Mouse (Mus musculus) midbrain, embryonic 16.5 days (tissue): ENCODE data around the gene Smcp. TPM values are rescaled to one million over a fixed set of nuclear protein-coding genes. Genes with fewer than 3 reads are reported as not detected.

Source experiments
- ATAC-seq: fragments of 200-750 bp; cut with Nextera tagmentation; 2 replicates; pipeline ENCODE4 v1.8.0; 2017; ENCODE audit warnings: moderate TSS enrichment
- H3K27ac ChIP-seq: fragments of 300-500 bp; sonication (generic); 2 replicates; pipeline ENCODE4 v1.5.1; 2014; ENCODE audit warnings: mild to moderate bottlenecking, low read length, mixed read lengths
- H3K27me3 ChIP-seq: fragments of 300-500 bp; sonication (generic); 2 replicates; pipeline ENCODE4 v1.6.1; 2014; ENCODE audit warnings: low read depth, low read length, mixed read lengths; ENCODE audit not compliant: control insufficient read depth, insufficient read depth
- H3K36me3 ChIP-seq: fragments of 300-500 bp; sonication (generic); 2 replicates; pipeline ENCODE4 v1.6.1; 2014; ENCODE audit warnings: mild to moderate bottlenecking, low read length, moderate library complexity, mixed read lengths; ENCODE audit not compliant: control insufficient read depth, insufficient read depth
- H3K4me1 ChIP-seq: fragments of 300-500 bp; sonication (generic); 2 replicates; pipeline ENCODE4 v1.6.1; 2014; ENCODE audit warnings: mild to moderate bottlenecking, low read length, mixed read lengths; ENCODE audit not compliant: control insufficient read depth, insufficient read depth
- H3K4me2 ChIP-seq: fragments of 300-500 bp; sonication (generic); 2 replicates; pipeline ENCODE4 v1.6.1; 2014; ENCODE audit warnings: mild to moderate bottlenecking, low read length, mixed read lengths
- H3K4me3 ChIP-seq: fragments of 300-500 bp; sonication (generic); 2 replicates; pipeline ENCODE4 v1.5.1; 2014; ENCODE audit warnings: low read depth, mild to moderate bottlenecking, low read length, moderate library complexity, mixed read lengths
- H3K9ac ChIP-seq: fragments of 300-500 bp; sonication (generic); 2 replicates; pipeline ENCODE4 v1.6.1; 2014; ENCODE audit warnings: low read depth, low read length, mixed read lengths
- H3K9me3 ChIP-seq: fragments of 300-500 bp; sonication (generic); replicated peaks from 2 replicates; pipeline ENCODE4 v1.6.1; 2014; ENCODE audit warnings: mild to moderate bottlenecking, low read length, mixed read lengths; ENCODE audit not compliant: control insufficient read depth, poor library complexity, severe bottlenecking
- WGBS: fragments of 180-500 bp; shearing (Covaris S2); extraction: QIAGEN DNeasy Blood & Tissue Kit; methylation state at CpG from one replicate; pipeline ENCODE4 v1.1.7; 2014; 5-methylcytosine and 5-hydroxymethylcytosine counted together
- polyA plus RNA-seq: library from polyadenylated mRNA; unstranded; fragments of >200 nt; fragmentation: Nextera tagmentation; extraction: Ambion mirVana; gene quantifications from 2 replicates; pipeline ENCODE4 v1.2.1, GENCODE M21; 2015

Gene Smcp
- polyA plus RNA-seq = not detected in 2 replicates

- H3K4me3 ChIP-seq = no peak within 1 kb of the TSS
- H3K9ac ChIP-seq = no peak within 1 kb of the TSS
- no peaks in the 10 kb centered on the region for H3K9me3 ChIP-seq
- no peaks in the 10 kb centered on the region for H3K36me3 ChIP-seq
- no peak for ATAC-seq
- 79% methylated on average over 1 of the region's 1 CpGs for WGBS
- H3K4me2 ChIP-seq = no peak within 1 kb of the TSS
- no peaks in the 10 kb centered on the region for H3K27me3 ChIP-seq
- no peaks in the 10 kb centered on the region for H3K4me1 ChIP-seq
- H3K27ac ChIP-seq = no peak within 1 kb of the TSS
These were observed at the start of gene Smcp for GRCm38 (mm10) chr3:92588858-92589257. Gene Smcp, minus strand, starts transcription at chr3:92588997.

- Histone ChIP-seq H3K36me3 (no peaks in the 10 kb centered on the region), H3K27ac (no peak overlapping the region), H3K9ac (no peak overlapping the region), H3K9me3 (no peaks in the 10 kb centered on the region), H3K4me2 (no peak overlapping the region), H3K27me3 (no peaks in the 10 kb centered on the region), H3K4me3 (no peak overlapping the region), H3K4me1 (no peaks in the 10 kb centered on the region)
- WGBS = 53% methylated on average over 3 of the region's 3 CpGs
- ATAC-seq = 0 out of 2 replicates have a peak, but pooled peaks have one; percentile 17
These were observed 49.8 kb upstream of the Smcp start for GRCm38 (mm10) chr3:92638653-92638991.

DNA sequence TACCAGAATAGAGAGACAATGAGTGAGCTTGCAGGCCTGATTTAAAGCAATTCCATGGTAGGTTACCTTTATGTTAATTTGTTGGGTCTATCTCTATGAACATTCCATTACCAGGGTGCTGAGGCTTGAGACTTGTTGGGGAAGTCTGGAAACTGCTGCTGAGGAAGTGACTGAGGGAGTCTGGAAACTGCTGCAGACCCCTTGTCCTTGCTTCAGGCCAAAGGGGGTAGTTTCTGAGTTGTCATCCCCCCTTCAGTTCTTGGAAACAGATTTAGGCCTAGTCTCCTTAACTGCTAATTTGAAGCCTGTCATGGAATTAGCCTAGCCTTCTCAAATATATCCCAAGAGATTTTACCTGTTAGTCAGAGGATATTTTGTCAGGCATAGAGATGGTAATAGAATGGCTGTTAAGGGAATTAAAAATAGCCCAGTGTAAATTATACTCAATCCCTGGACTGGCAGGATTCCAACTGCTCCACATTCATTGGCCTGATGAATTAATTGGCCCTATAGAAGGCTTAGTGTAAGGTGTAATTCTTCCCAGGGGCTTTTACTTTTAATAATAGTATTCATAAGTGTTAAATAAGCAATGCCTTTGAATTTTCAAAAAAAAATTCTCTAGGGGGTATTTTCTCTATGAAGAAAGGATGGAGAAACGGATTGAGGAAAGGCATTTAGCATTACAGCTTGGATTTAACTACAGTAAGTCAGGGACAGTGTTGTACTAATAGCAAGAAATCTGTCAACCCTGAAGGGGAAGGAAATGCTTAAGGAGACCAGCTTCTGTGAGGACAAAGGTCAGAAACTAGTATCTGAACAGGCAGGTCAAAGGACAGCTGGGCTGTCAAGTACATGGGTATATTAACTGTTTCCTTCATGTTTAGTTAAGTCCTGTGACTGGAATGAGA lies 49.2 kb upstream of the Smcp start:
- Histone ChIP-seq H3K9ac (no peak overlapping the region), H3K36me3 (no peaks in the 10 kb centered on the region), H3K4me3 (no peak overlapping the region), H3K9me3 (no peaks in the 10 kb centered on the region), H3K4me1 (no peaks in the 10 kb centered on the region), H3K27me3 (no peaks in the 10 kb centered on the region), H3K4me2 (no peak overlapping the region), H3K27ac (no peak overlapping the region)
- 21% methylated on average over 1 of the region's 1 CpGs for WGBS
- peak; percentile 76 for ATAC-seq

DNA sequence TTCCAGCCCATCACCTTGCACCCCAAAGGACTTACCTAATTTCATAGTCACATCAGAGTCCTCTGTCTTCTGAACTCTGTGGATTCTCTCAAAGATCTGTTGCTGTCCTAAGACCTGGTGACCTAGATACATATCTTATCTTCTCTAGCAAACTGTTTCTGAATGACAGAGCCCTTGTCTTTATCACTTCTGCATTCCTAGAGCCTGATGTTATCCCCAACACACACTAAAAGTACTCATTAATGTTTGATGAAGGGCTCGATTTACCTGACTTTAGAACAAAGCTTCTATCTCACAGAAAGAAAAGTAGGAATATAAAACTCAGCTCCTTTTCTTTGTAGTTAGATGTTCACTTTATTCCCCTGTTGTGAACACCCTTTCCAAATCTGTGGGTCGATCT lies 32.8 kb upstream of the Smcp start, which contains the start of gene Lce6a:
Gene Lce6a, minus strand, starts transcription at position 101 of the 400 bp plus-strand sequence.
- H3K36me3 ChIP-seq = no peaks in the 10 kb centered on the region
- ATAC-seq = no peak
- WGBS = 80% methylated on average over 2 of the region's 2 CpGs
- no peak within 1 kb of the TSS for H3K4me3 ChIP-seq
- H3K9me3 ChIP-seq = no peaks in the 10 kb centered on the region
- no peak within 1 kb of the TSS for H3K9ac ChIP-seq
- H3K4me2 ChIP-seq = no peak within 1 kb of the TSS
- H3K27me3 ChIP-seq = no peaks in the 10 kb centered on the region
- H3K27ac ChIP-seq = no peak within 1 kb of the TSS
- H3K4me1 ChIP-seq = no peaks in the 10 kb centered on the region

- Histone ChIP-seq H3K4me2 (no peak overlapping the region), H3K9me3 (no peaks in the 10 kb centered on the region), H3K4me3 (no peak overlapping the region), H3K27me3 (no peaks in the 10 kb centered on the region), H3K27ac (no peak overlapping the region), H3K9ac (no peak overlapping the region), H3K4me1 (no peaks in the 10 kb centered on the region), H3K36me3 (no peaks in the 10 kb centered on the region)
- WGBS = 70% methylated on average over 1 of the region's 1 CpGs
- no peak for ATAC-seq
These were observed 21.0 kb upstream of the Smcp start for GRCm38 (mm10) chr3:92609804-92610203.

DNA sequence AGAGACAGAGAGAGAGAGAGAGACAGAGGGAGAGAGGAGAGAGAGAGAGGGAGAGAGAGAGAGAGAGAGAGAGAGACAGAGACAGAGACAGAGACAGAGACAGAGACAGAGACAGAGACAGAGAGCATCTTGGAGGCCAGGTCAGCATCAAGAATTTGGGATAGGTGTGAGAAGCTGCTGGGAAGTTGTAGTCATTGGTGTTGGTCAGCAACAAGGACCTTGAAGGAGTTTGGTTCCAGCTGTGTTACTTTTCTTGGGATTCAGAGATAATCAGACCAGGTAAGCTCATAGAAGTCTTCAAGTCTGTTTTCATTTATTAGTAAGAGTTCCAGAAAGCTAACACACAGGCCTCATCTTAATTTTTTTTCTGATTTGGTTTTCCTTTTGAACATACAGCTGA lies 18.6 kb upstream of the Smcp start, which contains the start of gene 2210017I01Rik:
Gene 2210017I01Rik, minus strand, starts transcription at position 101 of the 400 bp plus-strand sequence.
- no peaks in the 10 kb centered on the region for H3K27me3 ChIP-seq
- no peaks in the 10 kb centered on the region for H3K9me3 ChIP-seq
- ATAC-seq = no peak
- no peak within 1 kb of the TSS for H3K9ac ChIP-seq
- no peaks in the 10 kb centered on the region for H3K36me3 ChIP-seq
- H3K4me1 ChIP-seq = no peaks in the 10 kb centered on the region
- no peak within 1 kb of the TSS for H3K4me3 ChIP-seq
- H3K27ac ChIP-seq = no peak within 1 kb of the TSS
- H3K4me2 ChIP-seq = no peak within 1 kb of the TSS

DNA sequence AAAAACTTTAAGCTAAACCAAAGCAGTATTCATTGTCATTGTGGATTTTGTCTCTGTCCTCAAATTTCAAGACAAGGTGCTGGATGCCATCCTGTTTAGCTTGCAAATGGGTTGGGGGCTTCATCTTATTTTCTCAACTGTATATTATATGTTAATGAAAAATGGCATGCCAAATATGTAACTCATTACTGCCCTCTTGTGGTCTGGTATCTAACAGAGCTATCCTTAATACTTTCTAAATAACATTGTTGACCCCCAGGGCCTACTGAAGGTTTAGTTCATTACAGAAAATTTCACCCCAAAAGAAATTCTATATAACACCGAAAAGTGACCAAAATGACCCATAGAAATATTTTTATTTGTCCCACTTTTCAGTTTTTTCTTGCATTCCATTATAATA lies 13.4 kb upstream of the Smcp start:
- ATAC-seq = no peak
- WGBS = 70% methylated on average over 1 of the region's 1 CpGs

DNA sequence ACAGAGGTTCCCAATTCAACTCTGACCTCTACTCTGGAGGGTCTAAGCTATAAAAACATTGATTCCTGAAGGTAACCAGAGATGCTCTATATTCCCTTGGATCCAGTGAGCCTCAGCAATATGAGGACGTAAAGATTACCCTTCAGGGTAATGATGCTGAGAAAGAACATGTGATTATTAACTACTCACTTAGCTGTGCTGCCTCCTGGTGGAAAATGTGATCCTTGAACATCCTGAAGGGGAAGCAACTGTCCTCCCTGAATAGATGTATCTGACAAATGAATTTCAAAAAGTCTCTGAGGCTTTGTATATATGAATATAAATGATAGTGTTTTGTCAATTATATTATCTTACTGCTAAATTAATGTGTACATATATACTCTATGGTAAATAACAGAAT lies 11.7 kb upstream of the Smcp start:
- WGBS = 55% methylated on average over 1 of the region's 1 CpGs
- 0 out of 2 replicates have a peak, but pooled peaks cover 4% of the 10 kb centered on the region for H3K9me3 ChIP-seq
- no peak overlapping the region for H3K4me2 ChIP-seq
- H3K27me3 ChIP-seq = no peaks in the 10 kb centered on the region
- no peaks in the 10 kb centered on the region for H3K36me3 ChIP-seq
- no peak for ATAC-seq
- no peak overlapping the region for H3K9ac ChIP-seq
- H3K4me1 ChIP-seq = no peaks in the 10 kb centered on the region
- no peak overlapping the region for H3K27ac ChIP-seq
- no peak overlapping the region for H3K4me3 ChIP-seq

More for the DNA sequence above, 13.4 kb upstream of the Smcp start:
- no peaks in the 10 kb centered on the region for H3K4me1 ChIP-seq
- H3K27ac ChIP-seq = no peak overlapping the region
- H3K4me3 ChIP-seq = no peak overlapping the region
- H3K36me3 ChIP-seq = no peaks in the 10 kb centered on the region
- H3K9me3 ChIP-seq = 0 out of 2 replicates have a peak, but pooled peaks cover 4% of the 10 kb centered on the region
- H3K27me3 ChIP-seq = no peaks in the 10 kb centered on the region
- no peak overlapping the region for H3K9ac ChIP-seq
- no peak overlapping the region for H3K4me2 ChIP-seq

GRCm38 (mm10) chr3:92599973-92600372 lies 11.2 kb upstream of the Smcp start:
- no peak overlapping the region for H3K4me2 ChIP-seq
- no peak overlapping the region for H3K27ac ChIP-seq
- no peaks in the 10 kb centered on the region for H3K36me3 ChIP-seq
- H3K4me3 ChIP-seq = no peak overlapping the region
- no peak for ATAC-seq
- H3K4me1 ChIP-seq = no peaks in the 10 kb centered on the region
- 0 out of 2 replicates have a peak, but pooled peaks cover 4% of the 10 kb centered on the region for H3K9me3 ChIP-seq
- no peak overlapping the region for H3K9ac ChIP-seq
- no peaks in the 10 kb centered on the region for H3K27me3 ChIP-seq
